Mouse (Mus musculus) embryonic facial prominence, embryonic 15.5 days (tissue): ENCODE results near the gene Rarres1. TPM values are rescaled to one million over a fixed set of nuclear protein-coding genes. Genes with fewer than 3 reads are reported as not detected.

Source experiments
- ATAC-seq: fragments of 200-750 bp; cut with Nextera tagmentation; 2 replicates; pipeline ENCODE4 v1.8.0; 2017; ENCODE audit warnings: low read depth, moderate TSS enrichment; ENCODE audit not compliant: insufficient number of reproducible peaks, low FRiP score, low TSS enrichment
- H3K27ac ChIP-seq: fragments of 300-500 bp; sonication (generic); replicated peaks from 2 replicates; pipeline ENCODE4 v1.5.1; 2015; ENCODE audit warnings: mild to moderate bottlenecking, inconsistent platforms
- H3K27me3 ChIP-seq: fragments of 300-500 bp; sonication (generic); 2 replicates; pipeline ENCODE4 v1.6.1; 2015; ENCODE audit warnings: inconsistent platforms
- H3K36me3 ChIP-seq: fragments of 300-500 bp; sonication (generic); 2 replicates; pipeline ENCODE4 v1.6.1; 2015; ENCODE audit warnings: mild to moderate bottlenecking, inconsistent platforms
- H3K4me1 ChIP-seq: fragments of 300-500 bp; sonication (generic); 2 replicates; pipeline ENCODE4 v1.6.1; 2015; ENCODE audit warnings: inconsistent platforms
- H3K4me2 ChIP-seq: fragments of 300-500 bp; sonication (generic); replicated peaks from 2 replicates; pipeline ENCODE4 v1.6.1; 2015; ENCODE audit warnings: mild to moderate bottlenecking, inconsistent platforms
- H3K4me3 ChIP-seq: fragments of 300-500 bp; sonication (generic); replicated peaks from 2 replicates; pipeline ENCODE4 v1.5.1; 2015; ENCODE audit warnings: mild to moderate bottlenecking, inconsistent platforms
- H3K9ac ChIP-seq: fragments of 300-500 bp; sonication (generic); 2 replicates; pipeline ENCODE4 v1.6.1; 2015; ENCODE audit warnings: inconsistent platforms
- H3K9me3 ChIP-seq: fragments of 300-500 bp; sonication (generic); replicated peaks from 2 replicates; pipeline ENCODE4 v1.6.1; 2016; ENCODE audit warnings: inconsistent platforms
- WGBS: fragments of 180-500 bp; shearing (Covaris S2); methylation state at CpG from one replicate; pipeline ENCODE4 v1.1.7; 2015; 5-methylcytosine and 5-hydroxymethylcytosine counted together
- polyA plus RNA-seq: library from polyadenylated mRNA; unstranded; fragments of >200 nt; fragmentation: Nextera tagmentation; extraction: Ambion mirVana; gene quantifications from 2 replicates; pipeline ENCODE4 v1.2.1, GENCODE M21; 2015

The Rarres1 gene
- polyA plus RNA-seq, 1 experiment from 2014 or later = 8.1 TPM

GRCm38 (mm10) chr3:67520568-67521143 lies 5.3 kb upstream of the Rarres1 start:
- no peak for ATAC-seq
- Histone ChIP-seq H3K4me3 (no peak overlapping the region), H3K36me3 (no peaks in the 10 kb centered on the region), H3K4me2 (no peak overlapping the region), H3K27ac (no peak overlapping the region), H3K9me3 (no peaks in the 10 kb centered on the region), H3K4me1 (peaks cover under 1% of the 10 kb centered on the region; the same call in 1 of the 2 replicates), H3K9ac (no peak overlapping the region), H3K27me3 (peaks cover 26% of the 10 kb centered on the region)
- WGBS = 61% methylated on average over 5 of the region's 5 CpGs

GRCm38 (mm10) chr3:67514801-67515273 lies 486 bp downstream of the Rarres1 start:
- peak; percentile 51; the same call in 1 of the 2 replicates for ATAC-seq
- Histone ChIP-seq H3K4me2 (peak overlapping the region; percentile 99), H3K27ac (no peak overlapping the region), H3K4me3 (peak overlapping the region; percentile 53), H3K36me3 (no peaks in the 10 kb centered on the region), H3K9me3 (no peaks in the 10 kb centered on the region), H3K27me3 (peaks cover 41% of the 10 kb centered on the region), H3K4me1 (peaks cover 7% of the 10 kb centered on the region; the same call in 1 of the 2 replicates), H3K9ac (peak overlapping the region; percentile 26; the same call in 1 of the 2 replicates)
- 4% methylated on average over 40 of the region's 40 CpGs for WGBS

DNA sequence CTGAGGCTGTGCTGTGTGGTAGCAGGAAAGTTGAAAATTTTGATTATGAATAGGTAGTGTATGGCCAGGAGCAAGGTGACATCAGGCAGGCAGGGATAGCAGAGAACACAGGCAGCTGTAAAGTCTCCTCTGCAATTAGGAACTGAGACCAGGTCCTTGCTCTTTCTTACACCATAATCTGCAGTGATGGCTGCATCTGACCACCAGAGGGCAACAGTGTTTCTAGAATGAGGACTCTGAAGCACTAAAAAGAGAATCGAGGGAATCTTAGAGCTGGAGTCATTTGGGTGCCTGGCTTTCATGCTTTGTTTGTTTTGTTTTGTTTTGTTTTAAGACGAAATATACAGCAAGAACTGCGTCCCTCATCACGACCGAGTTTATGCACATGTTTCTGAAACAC lies 2.5 kb downstream of the Rarres1 start:
- no peak overlapping the region for H3K4me3 ChIP-seq
- H3K9me3 ChIP-seq = no peaks in the 10 kb centered on the region
- peaks cover 28% of the 10 kb centered on the region for H3K27me3 ChIP-seq
- no peak overlapping the region for H3K9ac ChIP-seq
- H3K4me1 ChIP-seq = peaks cover 7% of the 10 kb centered on the region; the same call in 1 of the 2 replicates
- WGBS = 4% methylated on average over 5 of the region's 5 CpGs
- no peak overlapping the region for H3K27ac ChIP-seq
- no peak overlapping the region for H3K4me2 ChIP-seq
- H3K36me3 ChIP-seq = no peaks in the 10 kb centered on the region
- no peak for ATAC-seq

- no peak for ATAC-seq
- no peak overlapping the region; the same call in 1 of the 2 replicates for H3K27ac ChIP-seq
Observed at GRCm38 (mm10) chr3:67508216-67508892, 7.0 kb downstream of the Rarres1 start.

GRCm38 (mm10) chr3:67505286-67505685 lies 10.0 kb downstream of the Rarres1 start:
- no peak for ATAC-seq
- Histone ChIP-seq H3K27me3 (no peaks in the 10 kb centered on the region), H3K9ac (no peak overlapping the region), H3K27ac (no peak overlapping the region), H3K9me3 (no peaks in the 10 kb centered on the region), H3K4me1 (0 out of 2 replicates have a peak, but pooled peaks cover 3% of the 10 kb centered on the region), H3K4me2 (no peak overlapping the region), H3K36me3 (no peaks in the 10 kb centered on the region), H3K4me3 (no peak overlapping the region)
- WGBS = 68% methylated on average over 2 of the region's 2 CpGs

More at GRCm38 (mm10) chr3:67508216-67508892, 7.0 kb downstream of the Rarres1 start:
- 64% methylated on average over 10 of the region's 10 CpGs for WGBS
- no peaks in the 10 kb centered on the region for H3K9me3 ChIP-seq
- H3K9ac ChIP-seq = no peak overlapping the region
- H3K4me1 ChIP-seq = 0 out of 2 replicates have a peak, but pooled peaks cover 3% of the 10 kb centered on the region
- no peak overlapping the region for H3K4me3 ChIP-seq
- H3K27me3 ChIP-seq = peaks cover 1% of the 10 kb centered on the region
- H3K36me3 ChIP-seq = no peaks in the 10 kb centered on the region
- no peak overlapping the region for H3K4me2 ChIP-seq

- no peak for ATAC-seq
Observed at GRCm38 (mm10) chr3:67503878-67504277, 11.4 kb downstream of the Rarres1 start.

DNA sequence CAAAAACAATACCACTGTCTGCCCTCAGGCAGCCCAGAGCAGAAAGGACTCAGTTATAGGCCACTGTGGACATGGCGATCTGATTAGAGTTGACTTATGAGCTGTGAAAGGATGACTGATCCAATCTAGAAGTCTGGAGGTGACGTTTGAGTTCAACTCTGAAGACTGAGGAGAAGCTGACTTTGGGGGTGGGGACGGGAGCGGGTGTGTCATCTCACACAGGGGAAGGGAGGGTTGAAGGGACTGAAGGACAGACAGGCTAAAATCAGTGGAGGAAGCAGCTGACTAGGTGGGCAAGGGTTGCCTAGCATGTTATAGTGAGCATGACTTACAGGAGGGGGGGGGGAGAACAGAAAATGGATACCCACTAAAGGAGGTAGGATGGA lies 15.9 kb downstream of the Rarres1 start:
- Histone ChIP-seq H3K9ac (no peak overlapping the region), H3K4me2 (no peak overlapping the region), H3K4me1 (0 out of 2 replicates have a peak, but pooled peaks cover 3% of the 10 kb centered on the region), H3K9me3 (no peaks in the 10 kb centered on the region), H3K27me3 (no peaks in the 10 kb centered on the region), H3K4me3 (no peak overlapping the region), H3K36me3 (no peaks in the 10 kb centered on the region), H3K27ac (no peak overlapping the region)
- ATAC-seq = no peak
- WGBS = 92% methylated on average over 4 of the region's 4 CpGs

More at GRCm38 (mm10) chr3:67503878-67504277, 11.4 kb downstream of the Rarres1 start:
- 0 out of 2 replicates have a peak, but pooled peaks cover 3% of the 10 kb centered on the region for H3K4me1 ChIP-seq
- H3K4me2 ChIP-seq = no peak overlapping the region
- H3K27ac ChIP-seq = no peak overlapping the region
- H3K4me3 ChIP-seq = no peak overlapping the region
- 12% methylated on average over 3 of the region's 3 CpGs for WGBS
- no peaks in the 10 kb centered on the region for H3K9me3 ChIP-seq
- H3K36me3 ChIP-seq = no peaks in the 10 kb centered on the region
- no peaks in the 10 kb centered on the region for H3K27me3 ChIP-seq
- H3K9ac ChIP-seq = no peak overlapping the region

DNA sequence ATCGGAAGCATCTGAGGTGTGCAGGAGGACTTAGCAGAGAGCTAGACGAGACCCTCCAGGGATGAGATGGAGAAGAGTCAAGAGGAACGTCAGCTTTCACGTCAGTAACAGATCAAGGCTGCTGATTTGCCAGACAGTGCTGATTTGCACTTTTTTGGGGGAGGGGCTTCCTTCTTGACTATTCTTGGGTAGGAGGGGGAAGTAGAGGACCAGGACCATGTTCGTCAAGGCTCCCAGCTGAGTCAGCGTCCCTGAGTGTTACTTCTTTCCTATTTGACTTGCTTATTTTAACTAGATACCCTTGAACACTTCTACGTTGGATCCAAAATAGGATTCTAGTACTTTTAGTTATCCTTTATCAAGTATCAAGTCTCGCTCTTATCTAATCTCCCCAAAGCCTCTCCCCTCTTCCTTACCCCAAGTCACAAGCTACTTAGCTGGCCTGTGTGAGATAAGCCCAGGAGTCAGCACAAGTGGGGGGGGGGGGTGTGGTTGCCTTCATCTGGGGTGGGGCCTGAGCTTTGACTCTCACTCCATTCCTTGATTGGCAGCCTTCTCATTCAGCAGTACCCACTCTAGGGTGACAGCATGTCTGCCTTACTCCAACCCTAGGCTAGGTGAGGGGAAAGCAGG lies 16.4 kb downstream of the Rarres1 start:
- H3K36me3 ChIP-seq = no peaks in the 10 kb centered on the region
- H3K9me3 ChIP-seq = no peaks in the 10 kb centered on the region
- WGBS = 89% methylated on average over 8 of the region's 8 CpGs
- no peak overlapping the region for H3K9ac ChIP-seq
- 0 out of 2 replicates have a peak, but pooled peaks cover 2% of the 10 kb centered on the region for H3K4me1 ChIP-seq
- H3K27me3 ChIP-seq = no peaks in the 10 kb centered on the region
- no peak overlapping the region for H3K4me3 ChIP-seq
- no peak for ATAC-seq
- H3K4me2 ChIP-seq = no peak overlapping the region
- H3K27ac ChIP-seq = no peak overlapping the region

DNA sequence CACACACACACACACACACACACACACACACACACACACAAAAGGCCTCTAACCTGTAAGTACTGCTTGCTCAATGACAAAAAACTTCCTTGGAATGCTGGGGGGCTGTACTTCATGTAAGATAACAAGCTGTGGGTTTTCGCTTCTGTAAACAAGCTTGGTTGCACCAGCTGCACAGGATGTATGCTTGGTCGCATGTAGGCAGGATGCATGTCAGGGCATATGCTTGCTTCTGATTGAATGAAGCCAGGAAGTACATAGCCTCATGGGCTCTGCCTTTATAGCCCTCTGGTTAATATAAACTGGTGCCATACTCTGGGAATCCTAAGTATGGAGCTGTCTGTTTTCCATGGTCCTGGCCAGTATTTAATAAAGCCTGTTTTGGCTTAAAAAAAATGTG lies 17.3 kb downstream of the Rarres1 start:
- Histone ChIP-seq H3K36me3 (no peaks in the 10 kb centered on the region), H3K4me2 (no peak overlapping the region), H3K4me1 (no peaks in the 10 kb centered on the region), H3K27me3 (no peaks in the 10 kb centered on the region), H3K4me3 (no peak overlapping the region), H3K9ac (no peak overlapping the region), H3K27ac (no peak overlapping the region), H3K9me3 (no peaks in the 10 kb centered on the region)
- ATAC-seq = no peak
- WGBS = 72% methylated on average over 2 of the region's 2 CpGs

- WGBS = 83% methylated on average over 10 of the region's 10 CpGs
- ATAC-seq = no peak
- Histone ChIP-seq H3K9me3 (no peaks in the 10 kb centered on the region), H3K27ac (no peak overlapping the region), H3K36me3 (no peaks in the 10 kb centered on the region), H3K9ac (no peak overlapping the region), H3K4me2 (no peak overlapping the region), H3K4me1 (no peaks in the 10 kb centered on the region), H3K4me3 (no peak overlapping the region), H3K27me3 (no peaks in the 10 kb centered on the region)
Observed at GRCm38 (mm10) chr3:67496310-67496709, 19.0 kb downstream of the Rarres1 start.

DNA sequence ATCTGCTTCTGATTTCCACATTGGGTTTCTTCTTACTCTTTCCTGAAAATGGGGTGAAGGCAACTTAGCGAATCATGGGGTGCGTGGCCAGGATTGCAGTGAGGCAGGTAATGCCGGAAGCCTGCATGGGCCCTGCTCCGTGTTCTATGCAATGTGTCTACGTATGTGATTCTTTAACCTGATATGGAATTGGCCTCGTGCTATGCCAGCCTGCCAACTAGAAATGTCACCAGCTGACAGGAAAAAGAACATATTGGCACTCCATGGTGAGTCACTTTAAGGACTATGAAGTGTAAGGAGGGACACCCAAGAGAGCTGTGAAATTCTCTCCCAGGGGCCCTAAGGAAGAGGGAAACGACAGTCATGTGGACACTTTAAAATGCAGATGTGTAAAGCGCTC lies 22.2 kb downstream of the Rarres1 start:
- Histone ChIP-seq H3K27me3 (no peaks in the 10 kb centered on the region), H3K4me2 (no peak overlapping the region), H3K4me3 (no peak overlapping the region), H3K9me3 (no peaks in the 10 kb centered on the region), H3K9ac (no peak overlapping the region), H3K27ac (no peak overlapping the region), H3K36me3 (no peaks in the 10 kb centered on the region), H3K4me1 (no peaks in the 10 kb centered on the region)
- no peak for ATAC-seq
- WGBS = 72% methylated on average over 8 of the region's 8 CpGs
